Mouse (Mus musculus) liver, adult 2 months (tissue): ENCODE data around the gene Gng5.

Source experiments
- CTCF ChIP-seq: fragments of 200-500 bp; IDR thresholded peaks from 2 replicates; pipeline ENCODE4 v1.5.1; 2011; ENCODE audit warnings: low read depth, low read length, control low read depth
- POLR2A ChIP-seq: fragments of 200-500 bp; IDR thresholded peaks from 2 replicates; pipeline ENCODE4 v1.6.1; 2011; ENCODE audit warnings: low read length, control low read depth; ENCODE audit not compliant: insufficient read depth; ENCODE audit errors: extremely low read depth

DNA sequence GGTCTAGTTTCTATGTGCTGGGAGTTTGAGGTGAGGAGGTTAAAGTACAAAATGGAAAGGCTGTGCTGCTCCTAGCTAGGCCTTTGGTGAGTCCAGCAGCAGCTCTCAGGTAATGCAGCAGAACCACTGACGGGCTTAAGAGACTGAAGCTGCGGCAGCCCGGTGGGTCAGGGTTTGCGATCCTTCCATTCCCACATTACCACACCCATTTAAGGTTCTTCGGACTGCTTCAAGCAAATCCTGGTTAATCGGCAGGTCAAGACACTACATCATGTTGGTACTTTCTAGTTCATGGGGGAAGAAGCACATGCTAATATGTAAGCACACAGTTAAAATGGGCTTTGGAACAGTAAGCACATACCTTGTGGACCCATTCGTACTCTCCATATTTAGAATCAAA is 7.1 kb downstream of the Gng5 start:
- TF ChIP-seq CTCF = no peak
- TF ChIP-seq POLR2A = no peak
